Mouse (Mus musculus) cerebellum, postnatal 14 days (tissue): ENCODE measurements around the gene Arl16.
A peak's percentile ranks its signal among the peaks of the same experiment; 100 is the strongest.

ENCODE experiments used
- DNase-seq, 2 experiments: peaks; one replicate each; pipeline ENCODE4 v3.0.0; 2021; ENCODE audit warnings: mixed read lengths in 2 of 2

Arl16 gene

DNA sequence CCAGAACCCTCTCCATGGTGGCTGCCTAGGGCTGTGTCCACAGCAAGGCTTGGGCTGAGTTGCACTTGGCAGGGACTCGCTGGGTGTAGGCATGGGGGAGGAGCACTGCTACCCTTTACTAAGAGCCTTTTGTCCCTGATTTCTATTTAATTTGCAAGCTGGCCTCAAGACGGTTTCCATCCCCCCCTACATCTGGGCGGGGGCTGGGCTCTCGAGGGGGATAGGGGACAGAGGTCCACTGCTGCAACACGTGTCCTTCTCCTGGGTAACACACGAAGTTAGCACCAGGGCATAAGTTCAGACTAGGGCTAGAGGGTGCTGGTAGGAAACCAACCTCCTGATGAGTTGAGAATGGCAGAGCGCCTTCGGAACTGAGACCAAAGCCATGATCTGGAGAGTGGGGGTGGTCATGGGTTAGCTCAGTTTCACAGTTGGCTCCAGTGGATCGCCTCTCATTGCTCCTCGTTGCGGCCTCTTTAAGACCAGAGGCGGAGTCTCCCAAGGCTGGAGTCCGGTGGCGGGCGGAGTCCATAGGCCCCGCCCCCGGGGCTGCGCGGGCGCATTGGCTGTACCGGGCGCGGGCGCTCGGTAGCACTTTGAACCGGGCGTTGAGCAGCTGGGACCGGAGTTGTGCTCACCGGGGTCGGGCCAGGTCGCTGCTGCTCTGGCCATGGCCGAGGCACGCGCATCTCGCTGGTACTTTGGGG, 24.1 kb upstream of the Arl16 start, which contains the start of gene Slc25a10:
Gene Slc25a10, plus strand, starts transcription at position 524 of the 707 bp plus-strand sequence.
- DNase-seq, result peak; percentile 88 to 89

DNA sequence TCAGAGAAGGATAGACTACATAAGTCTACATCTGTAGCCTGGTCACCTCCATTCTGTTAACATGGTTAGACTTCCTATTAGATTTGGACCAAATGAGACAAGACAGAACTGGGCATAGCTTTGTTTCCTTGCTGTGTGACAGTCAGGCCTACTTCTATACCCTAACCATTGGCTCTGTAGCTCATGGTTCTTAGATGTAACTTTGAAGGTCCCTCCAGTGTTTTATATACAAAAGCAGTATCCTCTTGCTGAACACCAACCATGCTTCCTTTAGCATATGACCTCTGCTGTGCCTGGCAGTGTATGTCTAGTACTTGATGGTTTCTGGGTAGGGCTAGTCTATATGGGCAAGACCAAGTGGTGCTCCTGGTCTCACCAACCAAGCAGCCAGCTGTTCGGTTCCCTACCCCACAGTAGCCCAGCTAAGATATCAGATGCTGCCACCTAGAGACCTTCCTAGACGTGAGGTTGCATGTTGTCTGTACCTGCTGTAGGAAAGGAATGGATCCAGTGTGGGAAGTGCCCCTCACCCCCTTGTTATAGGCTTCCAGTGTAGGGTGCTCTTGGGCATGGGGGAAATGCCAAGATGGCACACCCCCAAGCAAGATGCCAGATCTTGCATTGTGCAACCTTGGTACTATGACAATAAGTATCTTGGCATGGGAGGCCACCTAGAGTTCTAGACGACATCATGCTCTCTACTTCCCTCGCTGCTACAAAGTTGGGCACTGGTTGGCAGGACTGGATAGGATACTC, 23.1 kb upstream of the Arl16 start:
- DNase-seq, result no peak

GRCm38 (mm10) chr11:120489054-120489761, 21.8 kb upstream of the Arl16 start:
- DNase-seq, result peak; percentile 77 to 83

GRCm38 (mm10) chr11:120488516-120488915, 21.1 kb upstream of the Arl16 start:
- DNase-seq, result no peak

- DNase-seq, result no peak
These were observed 17.8 kb upstream of the Arl16 start for GRCm38 (mm10) chr11:120485251-120485650.

- DNase-seq, result peak; percentile 88 to 91
These were observed 17.0 kb upstream of the Arl16 start, which contains the start of gene Mrpl12 for GRCm38 (mm10) chr11:120484265-120484981. Gene Mrpl12 (plus strand): TSS chr11:120484613.

DNA sequence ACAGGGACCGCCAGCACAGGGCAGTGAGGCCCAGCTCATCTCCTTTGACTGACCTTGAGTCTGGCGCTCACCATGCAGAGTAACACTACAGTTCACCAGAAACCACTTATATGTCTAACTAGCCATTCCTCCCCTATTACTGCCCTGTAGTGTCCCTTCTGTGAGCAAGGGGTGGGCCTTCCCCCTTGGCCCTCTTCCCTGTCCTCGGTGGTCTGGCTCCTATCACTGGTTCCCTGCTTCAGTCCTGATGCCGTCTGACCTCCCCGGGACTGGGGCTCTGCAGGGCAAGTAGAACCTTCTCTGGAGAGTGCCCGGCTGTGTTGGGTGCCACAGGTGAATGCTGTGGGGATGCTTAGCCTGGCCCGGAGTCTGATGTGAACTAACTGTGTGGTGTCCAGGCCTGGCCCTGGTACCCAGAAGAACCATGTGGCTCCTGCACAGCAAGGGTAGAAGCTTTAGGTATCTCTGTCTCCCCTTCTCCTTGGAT, 16.1 kb upstream of the Arl16 start:
- DNase-seq, result no peak

DNA sequence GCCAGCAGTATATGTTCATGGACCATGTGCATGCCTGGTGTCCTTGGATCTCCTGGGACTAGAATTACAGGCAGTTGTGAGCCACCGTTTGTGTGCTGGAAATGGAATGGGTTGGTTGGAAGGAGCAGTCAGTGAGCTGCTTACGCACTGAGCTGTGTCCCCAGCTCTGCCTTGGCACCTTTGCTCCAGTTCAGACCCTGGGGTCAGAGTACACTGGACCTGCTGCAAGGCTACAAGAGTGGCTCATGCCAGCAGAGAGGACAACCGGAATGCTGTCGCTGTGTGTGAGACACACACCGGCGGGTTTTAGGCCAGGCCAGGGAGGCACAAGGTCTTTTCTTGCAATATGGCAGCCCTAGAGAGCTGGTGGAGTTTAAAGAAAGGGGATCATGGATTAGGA, 4.6 kb upstream of the Arl16 start:
- DNase-seq, result no peak

DNA sequence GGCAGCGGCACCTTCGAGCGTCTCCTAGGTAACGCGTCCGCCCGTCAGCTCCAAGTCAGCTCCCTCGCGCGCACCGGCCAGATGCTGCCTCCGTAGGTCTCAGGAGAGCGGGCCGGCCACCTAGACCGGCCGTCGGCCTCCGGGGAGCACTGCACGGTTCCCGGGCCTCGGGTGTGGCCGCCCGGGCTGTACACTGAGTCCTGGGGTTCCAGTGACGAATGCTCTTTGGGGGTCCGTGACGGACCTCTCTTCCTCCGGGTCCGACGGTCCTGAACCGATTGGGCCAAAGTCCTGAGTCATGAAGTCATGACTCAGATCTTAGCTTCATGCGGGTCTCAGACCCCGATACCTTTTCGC, 307 bp upstream of the Arl16 start:
- DNase-seq, result no peak

DNA sequence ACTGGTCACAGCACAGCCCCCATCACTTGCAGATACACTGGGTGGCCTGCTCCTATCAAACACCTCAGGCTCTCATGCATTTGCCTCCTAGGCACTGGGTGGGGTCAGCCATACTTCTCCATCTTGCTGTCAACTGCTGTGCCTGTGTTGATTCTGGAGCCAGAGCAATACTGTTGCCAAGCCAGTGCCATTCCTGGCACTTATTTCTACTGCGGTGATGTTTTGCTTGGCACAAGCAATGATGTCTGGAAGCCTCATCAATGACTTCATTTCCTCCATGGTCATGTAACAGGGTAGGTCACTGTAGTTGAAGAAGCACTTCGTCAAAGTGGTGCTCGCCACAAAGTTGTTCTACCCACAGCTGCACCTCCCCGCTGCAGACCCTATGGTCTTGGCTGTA, 1.9 kb downstream of the Arl16 start:
- no peak for DNase-seq

DNA sequence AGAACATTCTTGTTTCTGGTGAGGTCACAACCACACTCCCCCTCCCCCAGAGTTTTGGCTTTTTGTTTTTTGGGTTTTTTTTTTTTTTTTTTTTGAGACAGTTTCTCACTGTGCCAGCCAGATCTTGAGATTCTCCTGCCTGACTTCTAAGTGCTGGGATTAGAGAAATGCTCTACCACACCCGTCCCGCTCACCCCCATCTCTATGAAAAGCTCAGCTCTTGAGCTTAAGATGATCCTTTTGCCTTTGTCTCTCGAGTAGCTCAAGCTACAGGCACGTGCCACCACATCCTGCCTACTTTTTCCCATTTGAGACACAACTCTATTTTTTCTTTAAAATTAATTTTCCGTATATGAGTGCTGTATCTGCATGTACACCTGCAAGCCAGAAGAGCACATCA, 3.0 kb downstream of the Arl16 start:
- no peak for DNase-seq

DNA sequence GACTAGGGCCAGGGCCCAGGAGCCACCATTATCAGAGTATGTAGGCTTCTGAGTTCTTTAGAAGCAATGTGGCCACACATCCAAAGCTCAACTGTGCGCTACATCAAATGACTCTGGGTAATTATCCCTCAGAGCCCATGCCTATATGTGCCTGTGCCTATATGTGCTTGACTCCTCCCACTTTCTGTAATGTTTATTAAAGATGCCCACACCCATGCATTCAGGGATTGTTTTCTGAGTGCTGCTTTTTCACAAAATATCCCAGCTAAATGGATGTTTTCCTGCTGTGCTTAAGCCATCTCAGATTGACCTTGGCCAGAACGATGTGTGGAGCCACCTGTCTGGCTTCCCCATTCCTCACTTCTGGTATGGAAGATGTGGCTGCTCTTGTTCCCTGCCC, 3.9 kb downstream of the Arl16 start:
- no peak for DNase-seq

DNA sequence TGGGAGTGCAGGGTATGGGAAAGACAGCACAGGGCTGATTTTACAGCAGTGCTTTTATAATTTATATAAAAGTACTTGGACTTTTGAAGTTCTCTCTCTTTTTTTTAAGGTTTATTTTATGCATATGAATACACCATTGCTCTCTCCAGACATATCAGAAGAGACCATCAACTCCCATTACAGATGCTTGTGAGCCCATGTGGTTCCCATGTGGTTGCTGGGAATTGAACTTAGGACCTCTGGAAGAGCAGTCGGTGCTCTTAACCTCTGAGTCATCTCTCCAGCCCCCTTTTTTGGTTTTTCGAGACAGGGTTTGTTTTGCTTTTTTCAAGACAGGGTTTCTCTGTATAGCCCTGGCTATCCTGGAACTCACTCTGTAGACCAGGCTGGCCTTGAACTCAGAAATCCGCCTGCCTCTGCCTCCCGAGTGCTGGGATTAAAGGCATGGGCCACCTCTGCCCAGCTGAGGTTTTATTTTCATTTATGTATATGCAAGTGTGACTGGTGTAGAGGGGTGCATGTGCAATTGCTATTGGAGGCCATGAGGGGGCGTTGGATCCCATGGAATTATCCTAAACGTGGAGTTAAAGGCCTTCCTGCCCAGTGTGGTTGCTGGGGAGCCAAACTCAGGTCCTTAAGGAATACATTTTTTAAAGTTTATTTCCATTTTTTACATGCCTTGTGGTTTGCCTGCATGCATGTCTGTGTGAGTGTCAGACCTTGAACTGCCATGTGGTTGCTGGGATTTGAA, 8.4 kb downstream of the Arl16 start:
- peak in 1 of 2 experiments; percentile 28 for DNase-seq

DNA sequence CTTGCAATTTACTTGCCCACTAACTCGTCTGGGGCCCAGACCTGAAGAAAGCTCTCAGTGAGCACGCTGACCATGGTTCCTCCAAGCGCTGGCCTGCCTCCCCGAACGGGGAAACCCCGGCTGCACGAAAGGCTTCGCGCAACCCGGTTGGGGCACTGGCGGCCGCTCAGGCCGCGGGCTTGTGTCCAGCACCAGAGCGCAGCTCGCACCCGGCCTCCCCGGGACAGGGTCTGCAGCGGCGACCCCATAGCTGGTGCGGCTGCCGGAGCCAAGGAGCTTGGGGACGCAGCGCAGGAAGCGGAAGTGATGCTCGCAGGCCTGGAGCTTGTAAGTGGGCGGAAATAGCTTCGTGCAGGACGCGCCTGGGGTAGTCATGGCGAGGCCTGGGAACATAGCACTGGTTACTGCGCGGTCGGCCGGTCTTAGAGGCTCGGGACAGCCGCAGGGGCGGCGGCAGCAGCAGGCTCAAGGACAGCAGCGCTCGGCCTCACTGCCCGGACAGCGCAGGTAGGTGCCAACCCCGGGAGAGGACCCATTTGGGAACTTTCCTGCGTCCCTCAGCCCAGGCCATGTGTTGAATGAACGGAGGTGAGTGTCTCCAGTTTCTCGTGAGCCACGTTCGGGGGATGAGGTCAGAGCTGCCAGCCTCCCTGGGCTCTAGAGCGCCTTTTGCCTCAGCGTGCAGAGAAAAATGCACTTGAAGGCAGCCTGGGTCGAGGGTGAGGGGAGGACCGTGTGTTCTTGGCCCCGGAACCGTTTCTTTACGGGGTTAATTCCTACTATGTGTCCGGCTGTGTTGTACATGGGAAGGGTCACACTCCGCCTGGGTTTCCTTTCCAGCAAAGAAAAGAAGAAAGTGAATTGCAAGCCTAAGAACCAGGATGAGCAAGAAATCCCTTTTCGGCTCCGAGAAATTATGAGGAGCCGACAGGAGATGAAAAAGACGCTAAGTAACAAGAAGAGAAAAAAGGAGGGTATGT, 9.3 kb downstream of the Arl16 start, which contains the start of the genes Oxld1 and Ccdc137:
Gene Oxld1, minus strand, starts transcription at position 297 of the 980 bp plus-strand sequence.
Gene Ccdc137, plus strand, starts transcription at position 344 of the 980 bp plus-strand sequence.
- peak; percentile 79 to 84 for DNase-seq

DNA sequence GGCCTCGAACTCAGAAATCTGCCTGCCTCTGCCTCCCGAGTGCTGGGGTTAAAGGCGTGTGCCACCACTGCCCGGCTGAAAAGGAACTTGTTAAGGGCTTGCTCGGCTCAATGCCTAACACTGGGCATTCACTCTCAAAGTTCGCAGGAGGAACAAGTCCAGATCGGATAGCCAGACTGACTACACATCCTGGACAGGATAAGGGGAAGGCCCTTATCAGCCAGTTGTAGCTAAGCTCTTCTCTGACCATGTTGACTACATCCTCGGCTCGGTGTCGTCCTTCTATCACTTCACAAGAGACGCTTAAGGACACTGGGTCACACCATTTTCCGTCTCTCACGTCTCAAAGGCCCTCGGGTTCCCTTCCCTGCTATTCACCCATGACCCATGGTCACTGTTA, 10.0 kb downstream of the Arl16 start:
- no peak for DNase-seq

DNA sequence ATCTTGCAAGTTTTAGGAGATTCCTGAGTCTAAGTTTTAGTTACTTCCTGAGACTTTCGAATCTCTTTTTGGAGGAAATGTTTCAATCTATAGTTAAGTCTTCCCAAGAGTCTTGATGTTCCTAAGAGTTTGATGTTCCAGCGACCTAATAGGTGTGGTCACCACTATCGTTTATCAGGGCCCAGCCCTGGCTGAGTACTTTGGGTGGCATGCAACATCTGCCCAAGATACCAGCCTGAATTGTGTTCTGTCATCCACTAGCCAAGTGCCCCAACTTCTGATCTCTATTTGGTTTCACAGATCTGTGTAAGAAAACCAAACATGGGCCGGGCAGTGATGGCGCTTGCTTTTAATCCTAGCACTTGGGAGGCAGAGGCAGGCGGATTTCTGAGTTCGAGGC, 12.0 kb downstream of the Arl16 start:
- DNase-seq, result no peak

DNA sequence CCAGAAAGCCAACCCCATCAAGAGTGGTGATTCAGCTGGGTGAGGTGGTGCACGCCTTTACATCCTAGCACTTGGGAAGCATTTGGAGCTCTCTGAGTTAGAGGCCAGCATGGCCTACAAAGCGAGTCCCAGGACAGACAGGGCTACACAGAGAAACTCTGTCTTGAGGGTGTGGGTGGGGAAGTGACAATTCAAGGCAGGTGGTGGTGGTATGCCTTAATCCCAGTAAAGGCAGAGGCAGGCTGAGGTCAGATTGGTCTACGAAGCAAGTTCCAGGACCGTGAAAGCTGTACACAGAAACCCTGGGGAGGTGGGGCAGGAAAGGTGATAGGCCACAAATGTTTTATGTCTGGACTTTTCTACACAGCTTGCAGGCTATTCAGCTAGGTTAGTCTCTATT, 12.4 kb downstream of the Arl16 start:
- DNase-seq, result no peak

GRCm38 (mm10) chr11:120453306-120453705, 14.1 kb downstream of the Arl16 start, which contains the start of gene Pde6g:
Gene Pde6g (minus strand): TSS chr11:120453500.
- no peak for DNase-seq

DNA sequence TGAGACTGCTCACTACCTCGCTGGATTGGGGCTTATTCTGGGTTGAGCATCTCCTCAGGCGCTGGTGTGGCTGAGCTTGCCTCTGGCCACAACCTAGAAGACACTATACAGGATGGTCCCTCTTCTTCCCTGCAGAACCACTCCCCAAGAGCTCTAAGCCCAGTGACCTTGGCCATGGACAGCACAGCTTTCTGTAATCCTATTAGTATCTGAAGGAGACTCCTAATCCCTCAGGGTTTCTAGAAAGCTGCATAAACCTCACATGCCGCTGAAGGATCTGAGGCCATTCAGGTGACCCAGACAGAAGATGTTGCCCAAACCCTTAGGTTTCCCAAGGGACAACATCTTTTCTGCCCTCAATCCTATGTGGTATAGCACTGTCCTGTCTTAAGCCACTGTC, 15.2 kb downstream of the Arl16 start:
- no peak for DNase-seq

DNA sequence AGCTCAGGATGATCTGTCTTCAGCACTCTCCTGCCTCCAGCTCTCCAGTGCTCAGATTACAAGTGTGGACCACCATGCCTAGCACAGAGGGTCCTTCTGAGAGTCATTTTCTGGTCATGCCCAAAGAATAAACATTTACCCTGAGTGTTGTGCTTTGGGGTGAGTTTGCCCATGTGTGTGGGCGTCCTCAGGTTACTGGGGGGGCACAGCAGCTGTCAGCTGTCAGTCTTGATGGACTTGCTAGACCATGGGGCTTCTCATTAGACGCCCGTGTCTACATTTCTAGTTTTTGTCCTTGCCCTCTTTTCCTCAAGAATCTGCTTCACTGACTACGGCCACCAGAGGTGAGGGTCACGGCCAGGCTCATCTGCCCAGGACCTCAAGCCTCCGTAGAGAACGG, 20.2 kb downstream of the Arl16 start:
- DNase-seq, result no peak

DNA sequence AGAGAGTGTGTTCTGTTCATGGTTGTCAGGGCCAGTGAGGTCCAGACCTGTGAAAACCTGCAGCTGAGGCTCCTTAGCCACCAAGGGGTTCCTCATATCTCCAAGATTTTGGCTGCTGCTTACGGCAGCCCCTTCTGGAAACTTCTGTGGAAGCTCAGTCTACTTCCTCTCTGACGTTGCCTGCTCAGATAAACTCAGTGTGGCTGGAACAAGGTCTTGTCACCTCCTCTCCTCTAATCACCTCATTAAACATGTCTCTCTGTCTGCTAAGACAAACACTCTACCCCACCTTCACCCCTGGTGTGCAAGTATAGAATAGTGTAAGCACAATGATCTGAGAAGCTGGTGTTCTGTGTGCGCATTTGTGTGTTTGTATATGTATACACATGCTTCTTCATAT, 21.9 kb downstream of the Arl16 start:
- no peak for DNase-seq
